Mouse (Mus musculus) liver, embryonic 14.5 days (tissue): Measurements from ENCODE around the gene Vsir.

Experiments
- CTCF ChIP-seq: IDR thresholded peaks from 2 replicates; pipeline ENCODE4 v1.5.1; 2016; ENCODE audit warnings: antibody characterized with exemption, low read depth, control low read depth
- EP300 ChIP-seq: IDR thresholded peaks from 2 replicates; pipeline ENCODE4 v1.6.1; 2016; ENCODE audit warnings: antibody characterized with exemption, low read depth

- TF ChIP-seq EP300: no peak
- no peak for TF ChIP-seq CTCF
These were observed 11.2 kb downstream of the Vsir start for GRCm38 (mm10) chr10:60357901-60358300.
